Mouse (Mus musculus) olfactory bulb, adult 2 months (tissue): ENCODE results near the gene Nsmf.

ENCODE experiments used
- CTCF ChIP-seq: fragments of 200-500 bp; IDR thresholded peaks from 2 replicates; pipeline ENCODE4 v1.5.1; 2012; ENCODE audit warnings: low read depth, mild to moderate bottlenecking, low read length, moderate library complexity; ENCODE audit not compliant: insufficient read depth
- POLR2A ChIP-seq: fragments of 200-500 bp; IDR thresholded peaks from 2 replicates; pipeline ENCODE4 v1.6.1; 2012; ENCODE audit warnings: mild to moderate bottlenecking, low read depth, low read length, moderate library complexity; ENCODE audit not compliant: insufficient read depth

GRCm38 (mm10) chr2:25055409-25056155, 1.4 kb downstream of the Nsmf start:
- TF ChIP-seq CTCF: no peak
- TF ChIP-seq POLR2A: no peak
